Mouse (Mus musculus) liver, postnatal 0 days (tissue): Measurements from ENCODE around the gene Ppme1.

Experiments used
- CTCF ChIP-seq: sonication (generic); IDR thresholded peaks from 2 replicates; pipeline ENCODE4 v1.5.1; 2016; ENCODE audit warnings: antibody characterized with exemption, low read depth
- EP300 ChIP-seq: IDR thresholded peaks from 2 replicates; pipeline ENCODE4 v1.6.1; 2016; ENCODE audit warnings: antibody characterized with exemption, low read depth, mild to moderate bottlenecking

DNA sequence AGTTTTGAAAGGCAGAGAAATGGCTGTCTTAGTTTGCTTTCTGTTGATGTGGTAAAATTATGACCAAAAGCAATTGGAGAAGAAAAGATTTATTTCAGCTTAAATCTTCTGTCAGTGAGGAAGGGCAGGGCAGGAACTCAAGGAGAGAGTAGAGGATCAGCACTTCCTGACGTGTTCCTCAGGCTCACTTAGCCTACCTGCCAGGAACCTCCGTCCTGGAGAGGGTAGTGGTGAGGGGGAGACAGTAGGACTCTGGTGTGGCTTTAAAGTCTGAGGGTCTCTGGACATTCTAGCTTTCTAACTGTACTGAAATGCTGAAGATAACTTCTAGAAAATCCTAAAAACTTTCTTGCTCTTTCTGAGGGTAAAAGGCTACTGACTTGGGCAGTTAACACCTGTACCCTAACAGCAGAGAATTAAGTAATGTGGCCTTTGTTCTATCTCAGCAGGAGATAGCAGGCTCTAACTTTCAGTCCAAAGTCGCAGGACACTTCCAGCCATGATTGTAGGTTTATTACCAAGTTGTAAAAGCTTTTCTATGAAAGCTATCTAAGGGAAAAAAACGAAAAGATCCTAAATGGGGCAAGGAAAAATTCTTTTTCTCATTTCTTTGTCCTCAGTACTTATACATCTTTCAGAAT, 28.9 kb upstream of the Ppme1 start:
- TF ChIP-seq CTCF (no peak), EP300 (no peak)
